Mouse (Mus musculus) stomach, embryonic 16.5 days (tissue): ENCODE measurements around the gene Tbx5. TPM values are rescaled to one million over a fixed set of nuclear protein-coding genes. Genes with fewer than 3 reads are reported as not detected.

Source experiments
- ATAC-seq: fragments of 200-750 bp; cut with Nextera tagmentation; 2 replicates; pipeline ENCODE4 v1.8.0; 2017; ENCODE audit warnings: moderate number of reproducible peaks, moderate TSS enrichment; ENCODE audit not compliant: insufficient read depth, low FRiP score
- H3K27ac ChIP-seq: fragments of 300-500 bp; sonication (generic); 2 replicates; pipeline ENCODE4 v1.5.1; 2014; ENCODE audit warnings: low read length
- H3K27me3 ChIP-seq: fragments of 300-500 bp; sonication (generic); 2 replicates; pipeline ENCODE4 v1.6.1; 2014; ENCODE audit warnings: low read length, control low read depth, mixed read lengths; ENCODE audit not compliant: control insufficient read depth, insufficient read depth
- H3K36me3 ChIP-seq: fragments of 300-500 bp; sonication (generic); 2 replicates; pipeline ENCODE4 v1.6.1; 2014; ENCODE audit warnings: low read length; ENCODE audit not compliant: control insufficient read depth, insufficient read depth
- H3K4me1 ChIP-seq: fragments of 300-500 bp; sonication (generic); 2 replicates; pipeline ENCODE4 v1.6.1; 2014; ENCODE audit warnings: low read length, control low read depth, mixed read lengths; ENCODE audit not compliant: control insufficient read depth, insufficient read depth
- H3K4me2 ChIP-seq: fragments of 300-500 bp; sonication (generic); 2 replicates; pipeline ENCODE4 v1.6.1; 2014; ENCODE audit warnings: low read depth, low read length, mixed read lengths
- H3K4me3 ChIP-seq: fragments of 300-500 bp; sonication (generic); replicated peaks from 2 replicates; pipeline ENCODE4 v1.5.1; 2014; ENCODE audit warnings: mild to moderate bottlenecking, low read length
- H3K9ac ChIP-seq: fragments of 300-500 bp; sonication (generic); 2 replicates; pipeline ENCODE4 v1.6.1; 2014; ENCODE audit warnings: low read length
- H3K9me3 ChIP-seq: fragments of 300-500 bp; sonication (generic); replicated peaks from 2 replicates; pipeline ENCODE4 v1.6.1; 2016; ENCODE audit warnings: low read length, control low read depth; ENCODE audit not compliant: control insufficient read depth
- WGBS: fragments of 180-500 bp; shearing (Covaris S2); extraction: QIAGEN DNeasy Blood & Tissue Kit; methylation state at CpG from one replicate; pipeline ENCODE4 v1.1.7; 2014; 5-methylcytosine and 5-hydroxymethylcytosine counted together
- polyA plus RNA-seq: library from polyadenylated mRNA; unstranded; fragments of >200 nt; fragmentation: Nextera tagmentation; extraction: Ambion mirVana; gene quantifications from 2 replicates; pipeline ENCODE4 v1.2.1, GENCODE M21; 2015

Tbx5 gene
- polyA plus RNA-seq, 1 experiment from 2014 or later = 0.43 TPM

- H3K9ac ChIP-seq = no peak overlapping the region
- no peaks in the 10 kb centered on the region for H3K4me1 ChIP-seq
- no peak overlapping the region for H3K4me3 ChIP-seq
- no peaks in the 10 kb centered on the region for H3K9me3 ChIP-seq
- no peak for ATAC-seq
- no peaks in the 10 kb centered on the region for H3K36me3 ChIP-seq
- 9% methylated on average over 7 of the region's 7 CpGs for WGBS
- no peak overlapping the region for H3K4me2 ChIP-seq
- no peak overlapping the region for H3K27ac ChIP-seq
- H3K27me3 ChIP-seq = peaks cover 95% of the 10 kb centered on the region
Measured at GRCm38 (mm10) chr5:119838441-119838840, 6.0 kb downstream of the Tbx5 start.

DNA sequence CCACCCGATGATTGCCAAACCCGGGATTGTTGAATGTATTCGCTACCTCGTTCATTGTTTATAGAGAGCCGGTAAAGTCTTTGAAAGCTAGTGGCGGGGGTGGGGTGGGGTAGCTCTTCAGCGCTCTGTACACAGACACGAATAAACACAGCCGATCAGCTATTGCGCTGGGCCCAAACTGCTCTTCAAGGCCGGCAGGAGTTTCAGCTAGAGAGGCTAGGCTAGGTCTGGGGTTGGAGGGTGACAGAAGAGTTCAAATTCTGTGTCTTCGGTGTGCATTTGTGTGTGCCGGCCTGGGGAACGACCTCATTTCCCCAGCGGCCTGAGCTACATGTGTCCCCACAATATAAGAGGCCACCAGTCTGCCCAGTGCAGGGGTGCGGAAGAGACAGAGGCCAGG is 6.7 kb downstream of the Tbx5 start:
- no peak for ATAC-seq
- Histone ChIP-seq H3K4me3 (no peak overlapping the region), H3K4me2 (no peak overlapping the region), H3K27ac (no peak overlapping the region), H3K36me3 (no peaks in the 10 kb centered on the region), H3K9ac (no peak overlapping the region; the same call in 1 of the 2 replicates), H3K27me3 (peaks cover 94% of the 10 kb centered on the region), H3K9me3 (no peaks in the 10 kb centered on the region), H3K4me1 (no peaks in the 10 kb centered on the region)
- 5% methylated on average over 16 of the region's 16 CpGs for WGBS

GRCm38 (mm10) chr5:119839616-119840368 is 7.3 kb downstream of the Tbx5 start:
- no peak overlapping the region; the same call in 1 of the 2 replicates for H3K9ac ChIP-seq
- H3K36me3 ChIP-seq = no peaks in the 10 kb centered on the region
- under 1% methylated on average over 34 of the region's 34 CpGs for WGBS

GRCm38 (mm10) chr5:119840404-119840803 is 7.9 kb downstream of the Tbx5 start:
- no peak overlapping the region for H3K27ac ChIP-seq
- H3K4me2 ChIP-seq = peak overlapping the region; percentile 0; the same call in 1 of the 2 replicates
- H3K4me3 ChIP-seq = no peak overlapping the region

More at GRCm38 (mm10) chr5:119839616-119840368, 7.3 kb downstream of the Tbx5 start:
- Histone ChIP-seq H3K27me3 (peaks cover 92% of the 10 kb centered on the region), H3K4me1 (no peaks in the 10 kb centered on the region), H3K4me2 (peak overlapping the region; percentile 0; the same call in 1 of the 2 replicates), H3K27ac (no peak overlapping the region), H3K9me3 (no peaks in the 10 kb centered on the region), H3K4me3 (no peak overlapping the region)
- ATAC-seq = no peak

DNA sequence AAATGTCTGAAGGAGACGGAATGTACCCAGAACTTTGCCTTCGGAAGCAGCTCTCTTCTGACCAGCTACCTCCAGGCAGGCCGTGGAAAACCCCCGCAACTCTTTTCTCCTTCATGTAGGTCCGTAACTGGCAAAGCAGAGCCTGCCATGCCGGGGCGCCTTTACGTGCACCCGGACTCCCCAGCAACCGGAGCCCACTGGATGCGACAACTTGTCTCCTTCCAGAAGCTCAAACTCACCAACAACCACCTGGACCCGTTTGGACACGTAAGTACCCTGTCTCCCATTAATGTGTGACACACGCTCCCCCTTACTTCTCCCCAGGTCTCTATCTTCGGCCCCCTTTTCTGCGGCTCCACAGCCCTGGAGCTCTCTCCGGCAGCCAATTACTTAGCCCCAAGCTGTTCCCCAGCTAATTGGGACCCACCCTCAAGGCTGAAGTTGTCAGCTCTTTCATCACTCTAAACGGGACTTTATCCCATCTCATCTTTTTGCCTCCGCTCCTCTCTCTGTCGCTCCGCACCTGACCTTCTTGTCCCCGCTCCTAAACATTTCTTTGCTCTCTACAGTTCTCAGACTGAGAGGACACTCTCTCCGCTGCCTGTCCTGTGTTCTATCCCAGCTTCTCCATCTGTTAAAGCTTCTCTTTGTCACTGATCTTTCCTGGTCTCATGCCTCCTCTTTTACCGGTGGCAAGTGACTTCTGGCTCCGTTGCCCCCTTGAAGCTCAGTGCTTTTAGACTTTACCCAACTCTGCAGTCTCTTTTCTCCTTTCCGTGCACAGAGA is 9.4 kb downstream of the Tbx5 start:
- peaks cover 86% of the 10 kb centered on the region for H3K27me3 ChIP-seq
- H3K9ac ChIP-seq = no peak overlapping the region
- H3K36me3 ChIP-seq = no peaks in the 10 kb centered on the region
- H3K4me3 ChIP-seq = no peak overlapping the region
- WGBS = 6% methylated on average over 26 of the region's 26 CpGs
- H3K4me1 ChIP-seq = no peaks in the 10 kb centered on the region
- H3K27ac ChIP-seq = no peak overlapping the region
- ATAC-seq = no peak
- no peaks in the 10 kb centered on the region for H3K9me3 ChIP-seq
- no peak overlapping the region for H3K4me2 ChIP-seq

More at GRCm38 (mm10) chr5:119840404-119840803, 7.9 kb downstream of the Tbx5 start:
- no peaks in the 10 kb centered on the region for H3K4me1 ChIP-seq
- H3K9me3 ChIP-seq = no peaks in the 10 kb centered on the region
- no peak overlapping the region for H3K9ac ChIP-seq
- WGBS = 5% methylated on average over 7 of the region's 7 CpGs
- H3K36me3 ChIP-seq = no peaks in the 10 kb centered on the region
- peaks cover 94% of the 10 kb centered on the region for H3K27me3 ChIP-seq
- no peak for ATAC-seq

GRCm38 (mm10) chr5:119842701-119843393 is 10.4 kb downstream of the Tbx5 start:
- Histone ChIP-seq H3K9ac (no peak overlapping the region), H3K36me3 (no peaks in the 10 kb centered on the region), H3K27me3 (peaks cover 77% of the 10 kb centered on the region), H3K27ac (no peak overlapping the region), H3K4me1 (no peaks in the 10 kb centered on the region), H3K4me2 (no peak overlapping the region), H3K4me3 (no peak overlapping the region), H3K9me3 (no peaks in the 10 kb centered on the region)
- WGBS = 17% methylated on average over 4 of the region's 4 CpGs
- no peak for ATAC-seq

- H3K4me2 ChIP-seq = no peak overlapping the region
- H3K9me3 ChIP-seq = no peaks in the 10 kb centered on the region
- no peak overlapping the region for H3K27ac ChIP-seq
- peaks cover 71% of the 10 kb centered on the region for H3K27me3 ChIP-seq
- WGBS = 4% methylated on average over 8 of the region's 8 CpGs
- no peaks in the 10 kb centered on the region for H3K36me3 ChIP-seq
- H3K9ac ChIP-seq = no peak overlapping the region
- no peak overlapping the region for H3K4me3 ChIP-seq
- H3K4me1 ChIP-seq = no peaks in the 10 kb centered on the region
- no peak for ATAC-seq
Measured at GRCm38 (mm10) chr5:119843394-119843777, 10.9 kb downstream of the Tbx5 start.

- Histone ChIP-seq H3K9me3 (no peaks in the 10 kb centered on the region), H3K4me2 (no peak overlapping the region), H3K9ac (no peak overlapping the region)
Measured at GRCm38 (mm10) chr5:119844366-119844765, 11.9 kb downstream of the Tbx5 start.

More at GRCm38 (mm10) chr5:119844366-119844765, 11.9 kb downstream of the Tbx5 start:
- no peak for ATAC-seq
- no peak overlapping the region for H3K4me3 ChIP-seq
- peaks cover 61% of the 10 kb centered on the region for H3K27me3 ChIP-seq
- no peak overlapping the region for H3K27ac ChIP-seq
- no peaks in the 10 kb centered on the region for H3K4me1 ChIP-seq
- 6% methylated on average over 5 of the region's 5 CpGs for WGBS
- H3K36me3 ChIP-seq = no peaks in the 10 kb centered on the region
